Mouse (Mus musculus): Measurements from ENCODE around the gene Sel1l3. TPM values are rescaled to one million over a fixed set of nuclear protein-coding genes. Genes with fewer than 3 reads are reported as not detected.

Sel1l3 gene
- polyA plus RNA-seq, 1 experiment from 2014 or later, result 2.1 TPM

GRCm38 (mm10) chr5:53087452-53087851, 126.3 kb downstream of the Sel1l3 start:
- H3K27ac ChIP-seq (replicated peaks; ENCODE audit: low read depth, low read length), result no peak overlapping the region
- H3K4me3 ChIP-seq (ENCODE audit: low read depth, low read length), result no peak overlapping the region
- no peaks in the 10 kb centered on the region for H3K4me1 ChIP-seq (ENCODE audit: control insufficient read depth, insufficient read depth, low read length)
- 92% methylated on average over 7 of the region's 7 CpGs for WGBS
- ATAC-seq (replicated peaks; ENCODE audit: insufficient number of reproducible peaks, low FRiP score, low TSS enrichment, low read depth), result no peak
- H3K4me2 ChIP-seq (ENCODE audit: low read depth, low read length), result no peak overlapping the region
- no peak overlapping the region for H3K9ac ChIP-seq (replicated peaks; ENCODE audit: low read length)
- DNase-seq (ENCODE audit: low spot score), result no peak
- H3K27me3 ChIP-seq (ENCODE audit: control insufficient read depth, insufficient read depth, low read length), result no peaks in the 10 kb centered on the region
- no peaks in the 10 kb centered on the region for H3K9me3 ChIP-seq (replicated peaks; ENCODE audit: control insufficient read depth, low read length)
- no peaks in the 10 kb centered on the region for H3K36me3 ChIP-seq (replicated peaks; ENCODE audit: control insufficient read depth, insufficient read depth, low read depth, low read length)

GRCm38 (mm10) chr5:53078453-53078852, 135.3 kb downstream of the Sel1l3 start:
- DNase-seq (ENCODE audit: low spot score), result no peak
- Histone ChIP-seq H3K9ac (replicated peaks; ENCODE audit: low read length) (no peak overlapping the region), H3K27ac (replicated peaks; ENCODE audit: low read depth, low read length) (no peak overlapping the region), H3K36me3 (replicated peaks; ENCODE audit: control insufficient read depth, insufficient read depth, low read depth, low read length) (no peaks in the 10 kb centered on the region), H3K27me3 (ENCODE audit: control insufficient read depth, insufficient read depth, low read length) (no peaks in the 10 kb centered on the region), H3K9me3 (replicated peaks; ENCODE audit: control insufficient read depth, low read length) (no peaks in the 10 kb centered on the region), H3K4me2 (ENCODE audit: low read depth, low read length) (no peak overlapping the region), H3K4me1 (ENCODE audit: control insufficient read depth, insufficient read depth, low read length) (no peaks in the 10 kb centered on the region), H3K4me3 (ENCODE audit: low read depth, low read length) (no peak overlapping the region)
- WGBS, result 78% methylated on average over 4 of the region's 4 CpGs
- ATAC-seq (replicated peaks; ENCODE audit: insufficient number of reproducible peaks, low FRiP score, low TSS enrichment, low read depth), result no peak

- WGBS, result 65% methylated on average over 6 of the region's 6 CpGs
- H3K9me3 ChIP-seq (replicated peaks; ENCODE audit: control insufficient read depth, low read length), result no peaks in the 10 kb centered on the region
- no peak overlapping the region for H3K4me2 ChIP-seq (ENCODE audit: low read depth, low read length)
- DNase-seq (ENCODE audit: low spot score) (no peak), ATAC-seq (replicated peaks; ENCODE audit: insufficient number of reproducible peaks, low FRiP score, low TSS enrichment, low read depth) (no peak)
- H3K4me3 ChIP-seq (ENCODE audit: low read depth, low read length), result no peak overlapping the region
- H3K4me1 ChIP-seq (ENCODE audit: control insufficient read depth, insufficient read depth, low read length), result no peaks in the 10 kb centered on the region
- H3K27me3 ChIP-seq (ENCODE audit: control insufficient read depth, insufficient read depth, low read length), result no peaks in the 10 kb centered on the region
- H3K36me3 ChIP-seq (replicated peaks; ENCODE audit: control insufficient read depth, insufficient read depth, low read depth, low read length), result no peaks in the 10 kb centered on the region
- no peak overlapping the region for H3K27ac ChIP-seq (replicated peaks; ENCODE audit: low read depth, low read length)
- no peak overlapping the region for H3K9ac ChIP-seq (replicated peaks; ENCODE audit: low read length)
Observed at GRCm38 (mm10) chr5:53074553-53074952, 139.2 kb downstream of the Sel1l3 start.

- Histone ChIP-seq H3K4me3 (ENCODE audit: low read depth, low read length) (no peak overlapping the region), H3K4me1 (ENCODE audit: control insufficient read depth, insufficient read depth, low read length) (no peaks in the 10 kb centered on the region), H3K9ac (replicated peaks; ENCODE audit: low read length) (no peak overlapping the region), H3K27me3 (ENCODE audit: control insufficient read depth, insufficient read depth, low read length) (no peaks in the 10 kb centered on the region), H3K9me3 (replicated peaks; ENCODE audit: control insufficient read depth, low read length) (no peaks in the 10 kb centered on the region), H3K36me3 (replicated peaks; ENCODE audit: control insufficient read depth, insufficient read depth, low read depth, low read length) (no peaks in the 10 kb centered on the region), H3K27ac (replicated peaks; ENCODE audit: low read depth, low read length) (no peak overlapping the region), H3K4me2 (ENCODE audit: low read depth, low read length) (no peak overlapping the region)
- DNase-seq (ENCODE audit: low spot score), result no peak
- ATAC-seq (replicated peaks; ENCODE audit: insufficient number of reproducible peaks, low FRiP score, low TSS enrichment, low read depth), result no peak
- 91% methylated on average over 9 of the region's 9 CpGs for WGBS
Observed at GRCm38 (mm10) chr5:53061532-53062130, 152.1 kb downstream of the Sel1l3 start.

Other genes with a start within 250 kb of the Sel1l3 start
- 0.14 TPM in 1 of 2 replicates, not detected in the other for gene Slc34a2, start 175.8 kb downstream of the Sel1l3 start, polyA plus RNA-seq (2014; fragmentation: Nextera tagmentation; extraction: Ambion mirVana)
- gene Smim20, start 53.2 kb upstream of the Sel1l3 start, polyA plus RNA-seq (2014; fragmentation: Nextera tagmentation; extraction: Ambion mirVana), result 55.3 and 57.9 TPM in 2 replicates

Measured in embryonic facial prominence, embryonic 11.5 days (tissue).